Mouse (Mus musculus): ENCODE measurements at regions not wholly inside any gene's neighbourhood (a gene's known extent, or its start where the extent isn't known, plus 50 kb on each side); places are given as distances from the start of the nearest gene placed in this dataset.

GRCm38 (mm10) chr15:51721363-51721762 is 2163.3 kb upstream of the Gm7489 start:
- TF ChIP-seq EP300 (IDR thresholded peaks at IDR 0.05) = no peak
- TF ChIP-seq CTCF (IDR thresholded peaks at IDR 0.05) = no peak

Measured in lung, postnatal 0 days (tissue).